Mouse (Mus musculus): Measurements from ENCODE around the gene Tmem98. TPM values are rescaled to one million over a fixed set of nuclear protein-coding genes. Genes with fewer than 3 reads are reported as not detected.

Tmem98 gene
- polyA plus RNA-seq, 1 experiment = not detected

DNA sequence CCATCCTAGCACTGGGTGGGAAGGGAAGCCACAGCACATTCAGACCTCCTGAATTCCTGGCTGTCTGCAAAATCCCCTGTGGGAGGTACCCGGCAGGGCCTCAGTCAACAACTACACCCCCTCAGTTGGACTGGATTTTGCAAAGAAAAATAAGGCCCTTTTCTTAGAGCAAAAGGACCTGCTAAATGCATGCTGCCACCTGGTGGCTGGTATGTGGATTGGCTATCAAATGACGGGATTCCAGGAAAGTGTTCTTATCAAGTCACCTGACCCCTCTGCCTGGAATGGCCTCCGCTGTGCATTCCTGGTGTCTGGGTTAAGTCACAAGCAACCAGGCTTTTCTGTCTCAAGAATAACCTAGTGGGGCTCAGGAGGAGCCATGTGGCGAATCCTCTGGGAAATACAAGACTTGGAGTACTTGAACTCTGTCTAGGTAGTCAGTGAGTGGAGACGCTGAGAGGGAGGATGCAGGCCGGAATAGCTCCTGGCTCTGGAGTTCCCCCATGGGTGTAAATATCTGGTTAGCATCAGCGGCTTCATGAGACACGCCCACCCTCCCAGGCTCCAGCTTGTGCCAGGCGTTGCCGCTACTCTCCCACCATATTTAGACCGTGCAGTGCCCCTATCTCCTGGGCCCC lies 8.2 kb downstream of the Tmem98 start:
- no peak for TF ChIP-seq GATA1 (IDR thresholded peaks at IDR 0.05; ENCODE audit: low read length)

DNA sequence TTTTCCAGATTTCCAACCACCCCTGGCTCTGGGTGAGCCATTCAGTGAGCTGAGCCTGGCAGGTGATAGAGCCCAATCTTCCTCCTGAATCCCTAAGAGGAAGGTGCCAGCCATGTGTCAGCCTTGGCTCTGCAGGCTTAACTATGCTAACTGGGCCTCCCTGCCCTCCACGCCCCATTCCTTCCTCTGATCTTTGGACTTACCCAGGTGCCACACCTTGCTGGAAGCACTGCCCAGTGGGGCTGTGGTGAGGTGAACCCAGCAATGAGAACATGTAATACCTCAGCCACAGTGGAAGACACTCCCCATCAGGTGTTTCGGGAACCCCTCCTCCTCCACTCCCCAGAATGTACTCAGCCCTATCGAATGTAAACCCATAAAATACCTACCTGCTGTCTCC lies 10.1 kb downstream of the Tmem98 start:
- no peak for TF ChIP-seq GATA1 (IDR thresholded peaks at IDR 0.05; ENCODE audit: low read length)

DNA sequence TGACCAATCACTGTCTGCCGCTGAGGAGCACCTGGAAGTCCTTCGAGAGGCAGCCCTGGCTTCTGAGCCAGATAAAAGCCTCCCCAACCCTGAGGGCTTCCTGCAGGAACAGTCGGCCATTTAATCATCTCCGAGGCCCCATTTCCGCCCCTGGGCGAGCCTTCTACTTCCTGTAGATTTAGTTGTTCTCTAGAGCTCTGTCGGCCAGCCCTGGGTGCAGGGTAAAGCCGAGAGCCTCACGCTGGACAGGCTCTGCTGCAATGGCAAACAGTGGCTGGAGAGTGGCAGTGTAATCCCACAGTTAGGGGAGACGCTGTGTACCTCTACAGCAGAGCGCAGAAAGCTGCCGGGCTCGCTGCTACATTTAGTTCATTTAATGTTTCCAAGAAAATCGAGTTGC lies 11.3 kb downstream of the Tmem98 start:
- TF ChIP-seq GATA1 (IDR thresholded peaks at IDR 0.05; ENCODE audit: low read length) = no peak

DNA sequence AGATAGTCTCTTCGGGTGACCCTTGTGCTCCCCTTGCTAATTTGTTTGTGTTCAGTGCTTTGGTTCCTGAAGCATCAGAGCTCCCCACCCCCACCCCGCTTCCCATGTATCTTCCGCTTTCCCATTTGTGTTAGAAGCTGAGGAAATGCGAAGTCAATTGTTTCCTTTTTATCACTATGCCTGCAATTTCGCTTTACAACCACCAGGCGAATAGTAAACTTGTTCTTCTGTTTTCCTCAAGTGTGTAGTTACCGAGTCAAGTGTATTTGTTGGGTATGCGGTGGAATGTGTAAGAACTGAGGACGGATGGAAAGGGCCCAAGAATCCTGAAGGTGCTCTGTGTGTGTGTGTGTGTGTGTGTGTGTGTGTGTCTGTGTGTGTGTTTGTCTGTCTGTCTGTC lies 11.8 kb downstream of the Tmem98 start:
- TF ChIP-seq GATA1 (IDR thresholded peaks at IDR 0.05; ENCODE audit: low read length) = no peak

DNA sequence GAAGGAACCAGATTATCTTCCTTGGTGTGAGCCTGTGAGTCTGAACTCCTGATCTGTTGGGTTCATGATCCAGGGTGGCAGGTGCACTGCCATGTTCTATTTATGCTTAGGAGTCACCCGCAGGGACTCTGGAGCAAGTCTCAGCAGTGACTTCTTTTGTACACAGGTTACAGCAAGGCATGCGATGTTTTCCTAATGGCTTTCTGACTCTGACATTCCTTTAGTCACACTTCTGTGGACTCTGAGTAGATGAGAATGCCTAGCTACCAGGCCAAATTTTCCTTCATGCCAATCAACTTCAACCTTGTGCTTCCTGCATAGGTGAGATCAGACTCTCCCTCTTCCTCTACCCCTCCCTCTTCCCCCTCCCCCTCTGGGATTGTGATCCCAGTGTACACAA lies 25.4 kb downstream of the Tmem98 start:
- no peak for TF ChIP-seq GATA1 (IDR thresholded peaks at IDR 0.05; ENCODE audit: low read length)

DNA sequence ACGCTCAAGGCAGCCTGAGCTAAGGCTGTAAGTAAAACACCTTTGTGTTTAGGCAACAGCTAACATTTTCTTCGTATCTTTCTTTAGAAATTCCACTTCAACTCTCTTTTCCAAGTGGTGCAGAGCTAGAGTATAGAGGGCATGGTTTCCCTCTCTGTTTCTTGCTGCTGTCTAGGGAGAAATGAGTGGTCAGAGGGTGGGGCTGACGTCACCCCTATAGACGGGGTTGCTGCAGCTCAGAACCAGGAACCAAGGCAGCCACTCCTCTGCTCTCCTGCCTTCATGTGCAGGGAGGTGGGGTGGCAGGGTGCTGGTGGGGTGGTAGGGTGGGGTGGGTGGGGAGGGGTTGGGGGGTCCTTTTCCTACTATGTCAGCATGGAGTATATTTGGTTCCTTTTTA lies 25.9 kb downstream of the Tmem98 start:
- no peak for TF ChIP-seq GATA1 (IDR thresholded peaks at IDR 0.05; ENCODE audit: low read length)

DNA sequence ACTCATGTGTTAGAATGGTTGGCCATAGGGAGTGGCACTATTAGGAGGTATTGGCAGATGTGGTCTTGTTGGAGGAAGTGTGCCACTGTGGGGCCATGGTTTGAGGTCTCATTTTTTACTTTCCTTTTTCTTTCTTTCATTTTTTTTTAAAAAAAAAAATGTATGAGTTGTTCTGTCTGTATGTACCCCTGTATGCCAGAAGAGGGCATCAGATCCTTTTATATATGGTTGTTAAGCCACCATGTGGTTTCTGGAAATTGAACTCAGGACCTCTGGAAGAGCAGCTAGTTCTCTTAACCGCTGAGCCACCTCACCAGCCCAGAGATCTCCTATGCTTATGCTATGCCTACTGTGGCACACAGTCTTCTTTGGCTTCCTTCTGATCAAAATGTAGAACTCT lies 28.7 kb downstream of the Tmem98 start:
- TF ChIP-seq GATA1 (IDR thresholded peaks at IDR 0.05; ENCODE audit: low read length) = no peak

DNA sequence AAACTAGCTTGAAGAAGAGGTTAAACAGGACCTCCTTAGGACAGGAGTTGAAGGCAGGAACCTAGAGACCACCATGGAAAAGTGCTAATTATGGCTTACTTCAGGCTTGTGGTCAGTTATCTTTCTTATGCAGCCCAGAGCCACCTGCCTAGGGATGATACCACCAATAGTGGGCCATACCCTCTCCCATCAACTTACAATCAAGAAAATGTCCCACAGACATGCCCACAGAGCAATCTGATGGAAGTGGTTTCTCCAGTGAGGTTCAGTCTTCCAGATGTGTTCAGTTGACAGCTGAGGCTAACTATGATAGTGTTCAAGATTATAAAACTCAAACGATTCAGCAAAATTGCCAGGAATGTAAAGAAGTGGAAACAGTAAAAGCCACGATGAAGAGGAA lies 33.5 kb downstream of the Tmem98 start:
- TF ChIP-seq GATA1 (IDR thresholded peaks at IDR 0.05; ENCODE audit: low read length) = no peak

DNA sequence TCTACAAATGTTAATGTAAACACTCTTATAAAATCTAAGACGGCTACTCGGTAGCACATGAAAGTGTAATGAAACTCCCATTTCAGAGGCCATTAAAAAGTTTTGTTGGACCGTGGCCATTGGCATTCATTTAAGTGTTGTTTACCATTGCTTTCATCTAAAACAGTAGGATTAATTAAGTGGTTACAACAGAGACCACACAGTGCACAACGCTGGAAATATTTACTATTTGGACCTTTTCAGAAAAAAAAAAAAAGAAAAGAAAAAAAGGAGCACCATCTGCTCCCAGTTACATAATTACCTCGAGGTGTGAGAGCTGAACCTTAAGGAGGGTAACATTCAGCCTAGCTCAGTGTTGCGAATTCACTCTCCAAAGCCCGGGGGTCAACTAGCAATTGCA lies 35.5 kb downstream of the Tmem98 start:
- TF ChIP-seq GATA1 (IDR thresholded peaks at IDR 0.05; ENCODE audit: low read length) = no peak

DNA sequence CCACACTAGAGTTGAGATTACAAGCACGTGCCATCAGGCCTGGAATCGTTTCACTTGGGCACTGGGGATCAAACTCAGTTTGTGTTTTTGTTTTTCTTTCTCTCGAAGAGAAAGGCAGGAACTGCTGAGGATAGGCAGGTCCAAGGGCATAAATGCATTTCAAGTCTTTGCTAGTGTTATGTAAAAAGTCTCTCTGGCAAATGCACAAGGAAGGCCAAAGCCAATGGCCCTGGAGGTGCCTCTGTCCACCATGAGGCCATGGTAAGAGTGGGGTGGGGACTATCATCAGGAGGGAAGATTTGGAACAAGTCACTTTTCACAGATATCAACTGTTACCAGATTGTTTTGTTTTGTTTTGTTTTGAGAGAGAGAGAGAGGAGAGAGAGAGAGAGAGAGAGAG lies 36.1 kb downstream of the Tmem98 start:
- TF ChIP-seq GATA1 (IDR thresholded peaks at IDR 0.05; ENCODE audit: low read length) = no peak

DNA sequence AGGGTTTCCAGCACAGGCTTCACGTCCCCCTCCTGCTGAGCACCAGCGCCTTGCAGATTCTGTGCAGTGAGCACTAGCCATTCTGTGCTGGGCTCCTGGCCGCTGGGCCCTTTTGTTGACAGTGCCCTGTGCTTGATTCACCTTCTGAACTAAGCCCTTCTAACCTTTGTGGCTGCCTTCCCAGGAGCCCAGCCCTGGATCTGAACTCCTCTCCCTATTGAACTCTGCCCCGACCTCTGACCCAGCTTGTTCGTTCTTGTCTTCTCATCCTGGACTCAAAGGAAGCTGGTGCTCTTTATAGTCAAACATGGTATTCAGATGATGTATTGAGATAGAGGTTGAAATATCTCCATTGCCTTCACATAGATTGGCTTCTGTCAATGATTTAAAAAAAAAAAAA lies 38.2 kb downstream of the Tmem98 start:
- TF ChIP-seq GATA1 (IDR thresholded peaks at IDR 0.05; ENCODE audit: low read length) = no peak

DNA sequence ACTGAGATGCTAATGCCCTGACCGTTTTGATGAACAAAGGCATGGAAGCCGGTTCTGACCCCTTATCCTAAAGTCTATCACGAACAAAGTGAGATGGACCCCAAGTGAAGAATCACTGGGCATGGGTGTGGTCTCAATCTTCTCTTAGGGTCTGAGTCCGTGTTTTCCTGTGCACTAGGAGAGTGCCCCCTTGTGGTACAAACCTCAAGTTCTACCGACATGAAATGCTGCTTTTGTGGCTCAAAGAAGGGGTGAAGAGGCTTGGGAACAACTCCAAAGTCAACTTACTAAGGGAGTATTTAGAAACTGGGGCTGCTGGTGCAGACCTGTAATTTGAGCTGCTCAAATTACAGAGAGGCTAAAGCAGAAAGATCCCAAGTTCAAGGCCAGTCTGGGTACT lies 41.9 kb downstream of the Tmem98 start:
- no peak for TF ChIP-seq GATA1 (IDR thresholded peaks at IDR 0.05; ENCODE audit: low read length)

DNA sequence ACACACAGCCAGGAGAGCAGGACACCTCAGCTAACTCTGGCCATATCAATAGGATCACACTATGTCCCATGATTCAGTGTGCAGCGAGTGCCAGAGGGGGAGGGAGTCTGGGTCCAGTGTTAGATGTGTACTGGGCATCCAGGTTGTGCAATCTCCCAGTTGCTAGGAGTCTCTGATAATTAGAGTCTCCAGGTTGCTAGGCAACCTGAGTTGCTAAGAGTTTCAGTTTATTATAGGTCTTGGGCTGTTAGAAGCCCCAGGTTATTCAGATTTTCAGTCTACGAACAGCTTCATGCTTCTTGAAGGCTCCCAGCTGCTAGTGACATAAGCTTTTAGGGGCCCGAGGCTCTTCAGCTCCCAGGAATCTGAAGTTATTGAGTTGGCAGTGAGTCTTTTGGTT lies 43.0 kb downstream of the Tmem98 start:
- TF ChIP-seq GATA1 (IDR thresholded peaks at IDR 0.05; ENCODE audit: low read length) = no peak

DNA sequence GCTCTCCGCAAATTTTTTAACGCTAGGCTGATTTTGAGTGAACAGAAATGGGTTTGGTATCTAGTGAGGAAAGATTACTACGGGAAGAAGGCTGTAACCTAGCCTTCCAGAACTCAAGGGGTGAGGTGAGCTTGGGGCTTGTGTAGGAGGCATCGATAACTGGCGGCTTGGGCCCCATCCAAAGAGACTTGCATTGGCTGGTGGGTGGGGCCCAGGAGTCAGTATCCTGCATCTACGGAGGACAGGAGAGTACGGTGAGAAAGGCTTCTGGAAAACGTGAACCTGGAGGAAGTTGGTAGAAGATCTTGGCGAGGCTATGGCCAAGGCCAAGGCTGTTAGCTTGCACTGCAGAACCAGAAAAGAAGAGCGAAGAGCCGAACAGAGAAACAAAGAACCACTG lies 44.5 kb downstream of the Tmem98 start:
- no peak for TF ChIP-seq GATA1 (IDR thresholded peaks at IDR 0.05; ENCODE audit: low read length)

DNA sequence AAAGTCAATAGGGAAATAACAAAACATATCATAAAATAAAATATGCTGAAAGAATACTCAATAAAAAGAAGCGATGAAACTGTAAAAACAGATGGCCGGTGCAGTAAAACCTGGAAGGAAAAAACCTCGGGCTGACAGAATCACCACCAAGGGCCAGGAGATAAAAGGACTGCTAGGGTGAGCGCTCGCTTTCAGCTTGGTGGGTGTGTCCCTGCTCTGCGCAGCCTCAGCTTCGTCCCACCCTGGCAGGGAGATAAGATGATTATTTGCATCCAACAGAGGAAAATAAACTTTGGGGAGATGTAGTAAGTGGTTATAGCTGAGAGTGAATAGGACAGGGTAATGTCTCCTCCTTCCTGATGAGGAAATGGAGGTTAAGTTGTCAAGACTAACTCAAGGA lies 44.9 kb downstream of the Tmem98 start:
- TF ChIP-seq GATA1 (IDR thresholded peaks at IDR 0.05; ENCODE audit: low read length) = no peak

DNA sequence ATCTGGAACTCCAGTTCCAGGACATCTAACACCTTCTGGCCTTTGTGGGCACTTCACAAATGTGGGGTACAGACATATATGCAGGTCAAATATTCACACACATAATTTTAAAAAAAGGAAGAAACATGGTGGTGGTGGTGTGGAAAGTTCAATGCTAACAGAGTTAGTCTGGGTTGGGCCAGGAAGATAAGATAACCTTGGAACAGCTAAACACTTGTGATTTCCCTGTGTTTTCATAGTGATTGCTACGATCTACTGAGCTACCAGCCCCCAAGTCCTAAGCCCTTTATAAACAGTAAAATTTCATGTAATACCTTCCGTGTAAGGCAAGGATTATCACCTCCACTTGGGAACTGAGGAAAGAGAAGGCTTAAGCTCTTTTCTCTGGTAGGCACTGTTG lies 46.9 kb downstream of the Tmem98 start:
- no peak for TF ChIP-seq GATA1 (IDR thresholded peaks at IDR 0.05; ENCODE audit: low read length)

DNA sequence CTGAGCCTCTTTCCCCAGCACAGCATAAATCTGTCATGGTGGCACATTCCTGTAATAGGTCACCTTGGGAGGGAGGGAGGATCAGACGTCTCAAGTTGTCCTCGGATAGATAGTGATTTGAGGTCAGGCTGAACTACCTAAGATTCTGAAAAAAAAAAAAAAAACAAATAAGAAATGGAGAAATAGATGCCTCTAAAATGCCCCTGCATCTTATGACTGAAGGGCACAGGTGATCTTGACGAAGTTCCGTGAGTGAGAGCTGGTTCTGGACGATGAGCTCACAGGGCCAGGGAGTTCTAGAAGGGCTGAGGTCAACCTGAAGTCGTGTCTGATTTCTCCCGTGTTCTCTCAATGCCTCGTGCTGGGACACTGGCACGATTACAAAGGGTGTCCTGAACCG lies 48.1 kb downstream of the Tmem98 start, which contains the start of gene Spaca3:
Spaca3 (plus strand) TSS at position 301 of the 400 bp plus-strand sequence.
- no peak for TF ChIP-seq GATA1 (IDR thresholded peaks at IDR 0.05; ENCODE audit: low read length)

DNA sequence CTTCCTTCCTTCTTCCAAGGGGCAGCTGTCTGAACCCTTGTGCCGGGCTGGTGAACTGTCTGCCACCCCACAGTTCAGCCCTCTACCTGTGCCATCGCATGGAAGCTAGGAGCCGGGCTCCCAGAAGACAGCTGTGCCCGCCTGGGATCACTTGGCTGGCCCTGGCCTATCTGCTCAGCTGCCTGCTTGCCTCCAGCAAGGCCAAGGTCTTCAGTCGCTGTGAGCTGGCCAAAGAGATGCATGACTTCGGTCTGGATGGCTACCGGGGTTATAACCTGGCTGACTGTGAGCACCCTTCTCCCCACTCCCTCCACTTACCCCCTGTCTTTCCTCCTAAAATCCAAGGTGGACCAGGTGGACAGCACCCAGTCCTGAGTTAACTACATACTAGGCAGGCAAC lies 53.0 kb downstream of the Tmem98 start:
- TF ChIP-seq GATA1 (IDR thresholded peaks at IDR 0.05; ENCODE audit: low read length) = no peak

Data from G1E-ER4 (cell line).